Mouse (Mus musculus) ES-Bruce4 (cell line): ENCODE results near the gene Hoxb3.

Experiments
- CTCF ChIP-seq: IDR thresholded peaks from one replicate; pipeline ENCODE4 v1.8.1; 2011; ENCODE audit warnings: low read depth, low read length
- EP300 ChIP-seq: IDR thresholded peaks from 2 replicates; pipeline ENCODE4 v1.6.1; 2011; ENCODE audit warnings: low read depth, low read length; ENCODE audit not compliant: insufficient read depth
- POLR2A ChIP-seq: IDR thresholded peaks from one replicate; pipeline ENCODE4 v1.8.1; 2011; ENCODE audit warnings: low read length; ENCODE audit not compliant: insufficient read depth

GRCm38 (mm10) chr11:96303151-96304099 lies 19.7 kb upstream of the Hoxb3 start, which contains the start of gene Hoxb5:
- peak; percentile 82 for TF ChIP-seq CTCF
- no peak for TF ChIP-seq POLR2A
- TF ChIP-seq EP300, result no peak
